Mouse (Mus musculus) liver, embryonic 13.5 days (tissue): ENCODE results near the gene Fgr. TPM values are rescaled to one million over a fixed set of nuclear protein-coding genes. Genes with fewer than 3 reads are reported as not detected.
A peak's percentile ranks its signal among the peaks of the same experiment; 100 is the strongest.

Experiments used
- ATAC-seq: fragments of 200-750 bp; cut with Nextera tagmentation; 2 replicates; pipeline ENCODE4 v1.8.0; 2017; ENCODE audit warnings: low read depth, mild to moderate bottlenecking, moderate number of reproducible peaks, moderate library complexity
- DNase-seq: peaks from one replicate; pipeline ENCODE4 v3.0.0; 2022
- H3K27ac ChIP-seq: fragments of 300-500 bp; sonication (generic); 2 replicates; pipeline ENCODE4 v1.5.1; 2015; ENCODE audit warnings: moderate library complexity, mild to moderate bottlenecking, inconsistent platforms
- H3K27me3 ChIP-seq: fragments of 300-500 bp; sonication (generic); 2 replicates; pipeline ENCODE4 v1.6.1; 2015; ENCODE audit warnings: mild to moderate bottlenecking, inconsistent platforms
- H3K36me3 ChIP-seq: fragments of 300-500 bp; sonication (generic); 2 replicates; pipeline ENCODE4 v1.6.1; 2015; ENCODE audit warnings: mild to moderate bottlenecking, inconsistent platforms
- H3K4me1 ChIP-seq: fragments of 300-500 bp; sonication (generic); replicated peaks from 2 replicates; pipeline ENCODE4 v1.6.1; 2015; ENCODE audit warnings: inconsistent platforms
- H3K4me2 ChIP-seq: fragments of 300-500 bp; sonication (generic); 2 replicates; pipeline ENCODE4 v1.6.1; 2015; ENCODE audit warnings: inconsistent platforms, mild to moderate bottlenecking, moderate library complexity
- H3K4me3 ChIP-seq: fragments of 300-500 bp; sonication (generic); replicated peaks from 2 replicates; pipeline ENCODE4 v1.5.1; 2015; ENCODE audit warnings: mild to moderate bottlenecking, inconsistent platforms
- H3K9ac ChIP-seq: fragments of 300-500 bp; sonication (generic); 2 replicates; pipeline ENCODE4 v1.6.1; 2015; ENCODE audit warnings: mild to moderate bottlenecking, inconsistent platforms
- H3K9me3 ChIP-seq: fragments of 300-500 bp; sonication (generic); replicated peaks from 2 replicates; pipeline ENCODE4 v1.6.1; 2016; ENCODE audit warnings: inconsistent platforms
- WGBS: fragments of 180-500 bp; shearing (Covaris S2); methylation state at CpG from one replicate; pipeline ENCODE4 v1.1.7; 2015; ENCODE audit not compliant: insufficient replicate concordance; 5-methylcytosine and 5-hydroxymethylcytosine counted together
- polyA plus RNA-seq: library from polyadenylated mRNA; unstranded; fragments of >200 nt; fragmentation: Nextera tagmentation; extraction: Ambion mirVana; gene quantifications from 2 replicates; pipeline ENCODE4 v1.2.1, GENCODE M21; 2015

The Fgr gene
- polyA plus RNA-seq, 1 experiment from 2014 or later: 0.47 TPM

DNA sequence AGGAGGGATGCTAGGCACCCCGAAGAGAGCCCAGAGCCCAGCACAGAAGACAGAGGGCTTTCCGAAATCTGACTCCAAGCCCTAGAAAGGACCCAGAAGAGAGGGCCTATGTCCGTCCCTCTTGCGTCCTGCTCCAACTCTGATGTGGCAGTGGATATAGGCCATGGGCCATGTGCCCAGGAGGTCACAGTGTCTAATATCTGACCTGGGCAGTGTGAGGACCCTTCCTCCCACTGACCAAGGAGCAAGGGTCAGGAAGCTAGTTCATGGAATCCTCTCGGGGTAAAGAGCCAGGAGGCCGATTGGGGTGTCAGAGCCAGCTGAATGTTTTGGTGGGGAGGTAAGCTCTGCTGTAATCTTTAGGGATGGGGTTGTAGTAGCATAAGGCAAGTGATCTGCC, 55.0 kb downstream of the Fgr start:
- Histone ChIP-seq H3K9ac (no peak overlapping the region), H3K4me1 (peaks cover 59% of the 10 kb centered on the region), H3K27ac (no peak overlapping the region), H3K36me3 (no peaks in the 10 kb centered on the region), H3K4me3 (no peak overlapping the region), H3K27me3 (no peaks in the 10 kb centered on the region), H3K4me2 (no peak overlapping the region), H3K9me3 (no peaks in the 10 kb centered on the region)
- WGBS: 77% methylated on average over 6 of the region's 6 CpGs
- no peak for ATAC-seq
- DNase-seq: no peak

DNA sequence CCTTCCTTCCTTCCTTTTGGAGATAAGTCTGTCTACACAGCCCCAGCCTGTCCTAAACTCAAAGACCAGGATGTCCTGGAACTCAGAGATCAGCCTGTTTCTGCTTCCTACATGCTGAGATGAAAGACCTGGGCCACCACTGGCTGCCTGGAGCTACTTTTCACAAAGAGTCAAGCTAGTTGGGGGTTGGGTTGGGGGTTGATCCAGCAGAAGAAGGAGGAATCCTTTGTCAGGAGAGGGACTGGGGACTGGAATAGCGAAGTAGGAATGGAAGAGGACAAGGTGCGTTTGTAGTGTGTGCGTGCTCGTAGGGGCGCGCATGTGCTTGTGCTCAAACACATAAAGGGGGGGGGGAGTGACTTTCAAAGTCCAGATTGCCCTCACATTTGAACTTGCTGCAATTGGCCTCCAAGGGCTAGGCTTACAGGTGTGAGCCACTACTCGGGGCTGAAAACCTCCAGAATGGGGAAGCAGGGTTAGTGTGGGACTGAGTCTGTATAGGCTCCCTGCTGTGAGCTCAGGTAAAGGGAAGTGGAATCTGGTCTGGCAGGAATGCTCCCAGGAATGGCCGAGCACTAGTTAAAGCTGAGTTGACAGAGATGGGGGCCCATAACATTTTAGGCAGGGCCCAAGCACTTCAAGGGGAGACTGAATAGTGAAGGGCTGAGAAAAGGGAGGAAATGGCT, 58.7 kb downstream of the Fgr start:
- H3K4me3 ChIP-seq: no peak overlapping the region
- H3K27ac ChIP-seq: no peak overlapping the region
- H3K9ac ChIP-seq: no peak overlapping the region
- no peak for DNase-seq
- peaks cover 25% of the 10 kb centered on the region for H3K27me3 ChIP-seq
- ATAC-seq: no peak
- no peaks in the 10 kb centered on the region for H3K36me3 ChIP-seq
- H3K4me1 ChIP-seq: peaks cover 37% of the 10 kb centered on the region
- H3K9me3 ChIP-seq: no peaks in the 10 kb centered on the region
- no peak overlapping the region for H3K4me2 ChIP-seq
- WGBS: 78% methylated on average over 8 of the region's 8 CpGs

DNA sequence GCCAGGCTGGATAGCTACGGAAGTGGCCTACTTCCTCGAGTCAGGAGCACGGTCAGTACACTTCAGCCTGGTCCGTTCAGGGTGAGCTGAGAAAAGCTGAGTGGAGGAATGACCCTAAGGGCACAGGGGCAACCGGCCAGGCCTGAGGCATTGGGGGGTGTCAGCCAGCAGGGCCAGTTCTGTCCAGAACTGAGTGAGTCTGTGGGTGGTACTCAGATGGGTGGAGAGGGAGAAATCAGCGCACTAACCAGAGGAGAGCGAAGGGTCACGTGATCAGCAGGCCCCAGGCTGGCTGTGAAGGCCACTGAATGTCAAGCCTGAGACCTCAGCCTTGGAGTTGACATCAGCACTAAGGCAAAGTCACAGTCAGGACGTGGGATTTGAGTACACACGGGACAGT, 60.6 kb downstream of the Fgr start:
- Histone ChIP-seq H3K4me1 (peaks cover 37% of the 10 kb centered on the region), H3K27ac (no peak overlapping the region), H3K9me3 (no peaks in the 10 kb centered on the region), H3K9ac (no peak overlapping the region), H3K4me2 (no peak overlapping the region), H3K36me3 (no peaks in the 10 kb centered on the region), H3K4me3 (no peak overlapping the region), H3K27me3 (peaks cover 44% of the 10 kb centered on the region)
- no peak for DNase-seq
- WGBS: 77% methylated on average over 10 of the region's 10 CpGs
- ATAC-seq: no peak

DNA sequence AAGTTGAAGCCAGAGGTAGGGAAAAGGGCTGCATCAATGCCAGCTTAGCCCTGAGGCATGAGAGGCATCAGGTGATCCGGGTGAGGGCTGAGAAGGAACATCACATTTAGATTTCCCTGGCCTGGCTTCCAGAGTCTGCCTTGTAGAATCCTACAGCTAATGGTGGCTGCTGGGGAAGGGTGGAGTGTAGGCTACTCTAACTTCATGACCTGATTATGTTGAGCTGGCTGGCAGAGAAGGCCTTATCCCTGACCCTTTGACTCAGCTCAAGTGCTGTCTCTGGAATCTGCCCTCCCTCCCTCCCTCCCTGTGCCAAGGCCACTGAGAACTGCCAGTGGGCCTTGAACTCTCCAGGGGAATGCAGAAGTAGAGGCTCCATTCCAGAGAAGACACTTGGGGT, 61.6 kb downstream of the Fgr start:
- peaks cover 40% of the 10 kb centered on the region for H3K4me1 ChIP-seq
- H3K9ac ChIP-seq: no peak overlapping the region
- DNase-seq: no peak
- no peaks in the 10 kb centered on the region for H3K9me3 ChIP-seq
- WGBS: 87% methylated on average over 1 of the region's 1 CpGs
- H3K4me3 ChIP-seq: no peak overlapping the region
- H3K4me2 ChIP-seq: no peak overlapping the region
- ATAC-seq: no peak
- H3K27me3 ChIP-seq: peaks cover 54% of the 10 kb centered on the region
- H3K36me3 ChIP-seq: no peaks in the 10 kb centered on the region
- no peak overlapping the region for H3K27ac ChIP-seq

DNA sequence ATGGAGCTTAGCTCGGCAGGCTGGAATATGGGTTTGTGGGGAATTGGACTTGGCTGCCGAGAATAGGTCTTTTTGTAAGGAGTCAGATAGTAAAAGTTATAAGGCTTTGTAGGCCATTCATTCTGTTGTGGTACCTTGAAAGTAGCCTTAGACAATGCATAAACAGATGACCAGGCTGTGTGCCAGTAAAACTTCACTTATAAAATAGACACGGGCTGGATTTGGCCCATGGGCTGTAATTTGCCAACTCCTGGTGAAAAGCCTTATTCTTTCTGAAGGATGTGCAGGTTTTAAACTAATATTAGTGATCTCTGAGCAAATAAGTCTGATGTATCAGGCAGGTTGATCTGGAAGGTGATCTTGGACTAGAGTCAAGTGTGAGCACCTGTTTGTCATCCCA, 62.1 kb downstream of the Fgr start:
- peaks cover 45% of the 10 kb centered on the region for H3K4me1 ChIP-seq
- no peak overlapping the region for H3K27ac ChIP-seq
- WGBS: 70% methylated on average over 3 of the region's 3 CpGs
- DNase-seq: no peak
- H3K4me2 ChIP-seq: no peak overlapping the region
- no peak overlapping the region for H3K4me3 ChIP-seq
- H3K36me3 ChIP-seq: no peaks in the 10 kb centered on the region
- H3K27me3 ChIP-seq: peaks cover 59% of the 10 kb centered on the region
- no peak overlapping the region for H3K9ac ChIP-seq
- H3K9me3 ChIP-seq: no peaks in the 10 kb centered on the region
- ATAC-seq: no peak

DNA sequence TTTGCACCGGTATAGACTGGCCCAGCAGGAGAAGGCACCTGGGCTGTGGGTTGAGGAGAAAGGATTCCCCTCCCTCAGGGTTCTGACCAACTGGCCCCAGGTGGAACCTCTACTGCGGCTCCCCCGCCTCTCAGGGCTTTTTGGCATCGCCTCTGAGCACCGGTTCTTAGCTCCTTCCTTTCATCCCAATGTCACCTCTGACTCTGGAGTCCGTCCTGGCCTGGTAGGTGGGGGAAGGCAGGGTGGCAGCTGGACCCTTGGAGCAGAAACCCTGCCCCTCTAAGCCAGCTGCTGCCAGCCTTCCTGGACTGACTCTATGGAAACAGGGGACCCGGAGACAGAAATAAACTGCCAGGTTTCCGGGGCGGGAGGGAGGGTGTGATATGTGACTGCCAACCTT, 63.4 kb downstream of the Fgr start:
- Histone ChIP-seq H3K27ac (no peak overlapping the region), H3K9me3 (no peaks in the 10 kb centered on the region), H3K4me1 (peaks cover 58% of the 10 kb centered on the region), H3K36me3 (no peaks in the 10 kb centered on the region), H3K27me3 (peaks cover 72% of the 10 kb centered on the region), H3K4me2 (no peak overlapping the region), H3K4me3 (no peak overlapping the region), H3K9ac (no peak overlapping the region)
- DNase-seq: no peak
- 52% methylated on average over 9 of the region's 9 CpGs for WGBS
- no peak for ATAC-seq

DNA sequence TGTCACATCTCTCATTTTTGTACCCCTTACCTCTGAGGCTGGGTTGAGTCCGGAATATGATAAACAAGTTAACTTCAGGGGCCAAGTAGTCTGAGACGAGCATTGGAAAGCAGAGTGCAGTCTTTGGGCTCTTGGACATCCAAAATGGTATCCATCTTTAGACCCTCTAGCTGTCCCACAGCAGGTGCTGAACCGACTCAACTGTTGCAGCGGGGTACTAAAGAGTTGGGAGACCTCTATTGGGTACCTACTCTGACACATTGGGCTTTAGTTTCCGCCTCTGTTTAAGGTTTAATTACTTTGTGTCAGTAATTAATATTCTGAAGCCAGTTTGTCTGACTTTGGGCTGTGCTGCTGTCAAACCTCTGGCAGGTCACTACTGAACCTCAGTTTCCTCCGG, 63.9 kb downstream of the Fgr start:
- DNase-seq: no peak
- no peak overlapping the region for H3K9ac ChIP-seq
- H3K36me3 ChIP-seq: no peaks in the 10 kb centered on the region
- no peak overlapping the region for H3K27ac ChIP-seq
- H3K27me3 ChIP-seq: peaks cover 75% of the 10 kb centered on the region
- peak overlapping the region; percentile 62; the same call in 1 of the 2 replicates for H3K4me3 ChIP-seq
- WGBS: 44% methylated on average over 6 of the region's 6 CpGs
- ATAC-seq: no peak
- peaks cover 61% of the 10 kb centered on the region for H3K4me1 ChIP-seq
- no peaks in the 10 kb centered on the region for H3K9me3 ChIP-seq
- H3K4me2 ChIP-seq: peak overlapping the region; percentile 86

DNA sequence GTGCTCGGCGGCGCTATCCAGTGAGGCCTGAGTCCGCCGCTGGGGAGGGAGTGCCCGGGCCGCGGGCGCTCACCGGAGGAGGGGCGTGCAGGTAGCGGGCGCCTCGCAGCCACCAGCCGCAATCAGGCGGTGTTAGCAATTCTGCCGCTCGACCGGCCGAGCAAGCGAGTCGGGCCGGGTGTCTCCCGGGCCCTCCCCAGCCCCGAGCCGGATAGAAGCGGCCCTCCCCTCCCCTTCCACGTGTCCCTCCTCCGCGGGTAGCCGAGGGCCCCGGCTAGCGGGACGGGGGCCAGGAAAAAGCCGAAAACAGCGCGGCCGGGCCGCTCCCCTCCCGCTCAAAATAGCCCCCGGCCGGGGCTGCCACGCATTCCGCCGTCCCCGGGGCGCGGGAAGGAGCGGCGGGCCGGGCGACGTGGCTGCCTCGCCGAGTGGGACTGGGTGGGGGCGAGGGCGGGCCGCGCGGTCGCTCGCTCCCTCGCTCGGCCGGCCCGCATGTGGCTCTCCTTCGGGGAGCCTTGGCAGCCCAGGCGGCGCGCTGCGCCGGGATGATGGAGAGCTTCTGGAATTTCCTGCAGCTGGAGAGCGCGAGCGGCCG, 64.7 kb downstream of the Fgr start:
- 0 out of 2 replicates have a peak, but pooled peaks have one; percentile 25 for ATAC-seq
- H3K36me3 ChIP-seq: no peaks in the 10 kb centered on the region
- H3K9me3 ChIP-seq: no peaks in the 10 kb centered on the region
- H3K9ac ChIP-seq: peak overlapping the region; percentile 70
- DNase-seq: no peak
- H3K27me3 ChIP-seq: peaks cover 79% of the 10 kb centered on the region
- H3K27ac ChIP-seq: peak overlapping the region; percentile 13; the same call in 1 of the 2 replicates
- under 1% methylated on average over 70 of the region's 76 CpGs for WGBS
- H3K4me3 ChIP-seq: peak overlapping the region; percentile 62
- H3K4me1 ChIP-seq: peaks cover 70% of the 10 kb centered on the region
- peak overlapping the region; percentile 86 for H3K4me2 ChIP-seq

DNA sequence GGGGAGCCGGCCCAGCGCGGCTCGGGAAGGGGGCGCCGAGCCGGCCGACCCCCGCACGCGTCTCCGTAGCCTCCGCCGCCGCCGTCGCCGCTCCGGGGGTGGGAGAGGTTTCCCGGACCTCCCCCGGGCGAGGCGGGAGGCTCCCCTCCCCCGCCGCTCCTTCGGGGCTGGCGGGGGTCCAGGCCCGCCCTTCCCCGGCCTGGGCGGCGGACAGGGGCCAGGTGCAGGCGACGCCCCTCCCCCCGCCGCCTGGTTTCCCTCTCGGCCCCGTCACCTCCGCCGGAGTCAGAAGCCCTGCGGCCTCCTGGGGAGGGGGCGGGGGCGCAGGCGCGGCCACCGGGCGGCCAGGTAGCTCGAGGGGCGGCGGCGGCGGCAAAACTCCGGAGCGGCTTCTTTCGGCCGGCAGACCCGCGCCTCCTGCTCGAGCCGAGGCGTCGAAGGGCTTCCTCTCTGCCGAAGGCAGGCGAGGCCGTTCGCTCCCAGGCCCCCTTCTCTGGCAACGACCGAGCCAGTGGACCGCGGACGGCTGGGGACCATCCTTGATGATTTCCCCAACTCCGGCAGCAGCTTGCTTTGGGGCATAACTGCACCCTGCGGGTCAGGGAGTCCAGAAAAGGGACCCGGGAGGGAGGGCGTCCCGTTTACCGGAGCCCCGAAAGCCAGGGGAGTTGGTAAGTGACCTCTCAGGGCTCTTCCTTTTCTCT, 65.4 kb downstream of the Fgr start:
- Histone ChIP-seq H3K4me1 (peaks cover 76% of the 10 kb centered on the region), H3K27me3 (peaks cover 79% of the 10 kb centered on the region), H3K4me3 (peak overlapping the region; percentile 62), H3K36me3 (no peaks in the 10 kb centered on the region), H3K9me3 (no peaks in the 10 kb centered on the region), H3K9ac (peak overlapping the region; percentile 70), H3K27ac (peak overlapping the region; percentile 53), H3K4me2 (peak overlapping the region; percentile 86)
- WGBS: 2% methylated on average over 60 of the region's 77 CpGs
- ATAC-seq (no peak), DNase-seq (no peak)

DNA sequence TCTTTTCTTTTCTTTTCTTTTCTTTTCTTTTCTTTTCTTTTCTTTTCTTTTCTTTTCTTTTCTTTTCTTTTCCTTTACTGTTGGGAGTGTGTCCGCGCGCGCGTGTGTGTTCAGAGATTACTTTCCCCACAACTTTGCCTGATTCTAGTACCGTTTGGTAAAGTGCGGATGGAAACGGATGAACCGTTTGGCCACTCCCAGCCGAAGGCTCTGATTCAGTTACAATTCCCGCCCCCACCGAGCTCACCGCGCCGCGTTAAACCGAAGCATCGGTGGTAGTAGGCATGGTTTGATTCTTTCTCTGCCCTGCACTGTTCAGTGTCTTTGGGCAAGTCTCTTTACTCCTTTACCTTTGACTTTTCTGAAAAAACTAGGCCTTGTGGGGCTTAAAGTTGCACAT, 65.9 kb downstream of the Fgr start:
- DNase-seq (no peak), ATAC-seq (no peak)
- peak overlapping the region; percentile 62 for H3K4me3 ChIP-seq
- H3K27ac ChIP-seq: no peak overlapping the region
- H3K9me3 ChIP-seq: no peaks in the 10 kb centered on the region
- peaks cover 79% of the 10 kb centered on the region for H3K27me3 ChIP-seq
- no peaks in the 10 kb centered on the region for H3K36me3 ChIP-seq
- WGBS: 25% methylated on average over 18 of the region's 18 CpGs
- H3K4me1 ChIP-seq: peaks cover 77% of the 10 kb centered on the region
- H3K9ac ChIP-seq: no peak overlapping the region
- peak overlapping the region; percentile 86 for H3K4me2 ChIP-seq

DNA sequence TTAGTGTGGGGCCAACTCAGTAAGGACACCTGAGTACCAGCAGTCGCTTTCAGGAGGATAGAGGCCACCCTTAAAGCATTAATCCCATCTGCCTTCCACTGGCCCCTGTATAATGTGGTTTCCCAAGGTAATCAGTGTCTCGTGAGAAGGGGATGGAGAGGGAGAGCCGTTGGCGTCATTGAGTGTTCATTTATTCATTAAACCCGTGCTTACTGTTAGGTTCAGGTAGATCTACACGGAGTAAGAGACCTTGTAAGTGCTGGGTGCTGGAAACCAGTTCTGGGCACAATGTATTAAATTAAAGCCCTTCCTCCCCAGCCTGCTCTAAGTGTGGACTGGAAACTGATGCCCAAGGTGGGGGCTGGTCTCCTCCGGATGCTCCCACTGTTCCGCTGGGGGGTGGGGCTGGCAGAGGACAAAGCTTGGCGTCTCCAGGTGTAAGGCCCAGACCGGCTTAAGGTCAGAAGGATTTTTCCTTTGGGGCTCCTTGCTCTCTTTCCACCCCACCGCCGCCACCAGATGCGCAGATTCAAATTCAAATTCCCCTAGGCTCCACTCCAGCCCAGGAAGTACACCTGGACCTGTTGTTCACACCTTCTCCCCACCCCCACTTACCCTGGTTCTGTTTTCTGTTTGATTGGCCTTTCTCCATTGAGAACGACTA, 66.5 kb downstream of the Fgr start:
- WGBS: 64% methylated on average over 14 of the region's 14 CpGs
- H3K4me3 ChIP-seq: peak overlapping the region; percentile 62; the same call in 1 of the 2 replicates
- H3K9me3 ChIP-seq: no peaks in the 10 kb centered on the region
- ATAC-seq (no peak), DNase-seq (no peak)
- H3K36me3 ChIP-seq: no peaks in the 10 kb centered on the region
- no peak overlapping the region for H3K4me2 ChIP-seq
- H3K27ac ChIP-seq: no peak overlapping the region
- no peak overlapping the region for H3K9ac ChIP-seq
- peaks cover 77% of the 10 kb centered on the region for H3K27me3 ChIP-seq
- peaks cover 83% of the 10 kb centered on the region for H3K4me1 ChIP-seq
